Mouse (Mus musculus) thymus, postnatal 36 days (tissue): ENCODE data around the gene 4933427D14Rik.

Source experiments
- DNase-seq, 2 experiments: peaks; one replicate each; pipeline ENCODE4 v3.0.0; 2022; ENCODE audit warnings: mixed read lengths in 2 of 2

The 4933427D14Rik gene

GRCm38 (mm10) chr11:72136231-72136982 is 70.9 kb downstream of the 4933427D14Rik start:
- no peak for DNase-seq

GRCm38 (mm10) chr11:72135383-72136158 is 71.7 kb downstream of the 4933427D14Rik start, which contains the start of gene Pitpnm3:
Gene Pitpnm3 (minus strand): TSS chr11:72135778.
- no peak for DNase-seq

GRCm38 (mm10) chr11:72134536-72135382 is 72.5 kb downstream of the 4933427D14Rik start:
- no peak for DNase-seq

- DNase-seq = no peak
Observed at GRCm38 (mm10) chr11:72133075-72133474, 74.2 kb downstream of the 4933427D14Rik start.

GRCm38 (mm10) chr11:72132266-72132665 is 75.0 kb downstream of the 4933427D14Rik start:
- no peak for DNase-seq

- DNase-seq = no peak
Observed at GRCm38 (mm10) chr11:72131697-72132096, 75.6 kb downstream of the 4933427D14Rik start.

GRCm38 (mm10) chr11:72130905-72131304 is 76.4 kb downstream of the 4933427D14Rik start:
- no peak for DNase-seq

GRCm38 (mm10) chr11:72130472-72130871 is 76.8 kb downstream of the 4933427D14Rik start:
- DNase-seq = no peak

GRCm38 (mm10) chr11:72130021-72130420 is 77.2 kb downstream of the 4933427D14Rik start:
- no peak for DNase-seq

- DNase-seq = no peak
Observed at GRCm38 (mm10) chr11:72129032-72129894, 78.0 kb downstream of the 4933427D14Rik start.

- no peak for DNase-seq
Observed at GRCm38 (mm10) chr11:72127450-72128189, 79.6 kb downstream of the 4933427D14Rik start.

- DNase-seq = no peak
Observed at GRCm38 (mm10) chr11:72125781-72126180, 81.5 kb downstream of the 4933427D14Rik start.

GRCm38 (mm10) chr11:72123531-72123930 is 83.7 kb downstream of the 4933427D14Rik start:
- no peak for DNase-seq

GRCm38 (mm10) chr11:72120354-72120753 is 86.9 kb downstream of the 4933427D14Rik start:
- DNase-seq = no peak

GRCm38 (mm10) chr11:72118630-72119029 is 88.6 kb downstream of the 4933427D14Rik start:
- DNase-seq = no peak

GRCm38 (mm10) chr11:72113296-72113695 is 94.0 kb downstream of the 4933427D14Rik start:
- DNase-seq = no peak

- DNase-seq = no peak
Observed at GRCm38 (mm10) chr11:72110726-72111125, 96.5 kb downstream of the 4933427D14Rik start.

GRCm38 (mm10) chr11:72104223-72104622 is 103.0 kb downstream of the 4933427D14Rik start:
- no peak for DNase-seq
